Mouse (Mus musculus): ENCODE measurements at regions not wholly inside any gene's neighbourhood (a gene's known extent, or its start where the extent isn't known, plus 50 kb on each side); places are given as distances from the start of the nearest gene placed in this dataset.
"Not testable (repeated sequence)": the region's sequence is repeated elsewhere in the genome, so short reads cannot be mapped to it uniquely, and the experiment has no call there.

- no peak for DNase-seq (ENCODE audit: extremely low spot score)
Measured at GRCm38 (mm10) chr7:116596914-116597313, 92.7 kb downstream of the Nucb2 start.

DNA sequence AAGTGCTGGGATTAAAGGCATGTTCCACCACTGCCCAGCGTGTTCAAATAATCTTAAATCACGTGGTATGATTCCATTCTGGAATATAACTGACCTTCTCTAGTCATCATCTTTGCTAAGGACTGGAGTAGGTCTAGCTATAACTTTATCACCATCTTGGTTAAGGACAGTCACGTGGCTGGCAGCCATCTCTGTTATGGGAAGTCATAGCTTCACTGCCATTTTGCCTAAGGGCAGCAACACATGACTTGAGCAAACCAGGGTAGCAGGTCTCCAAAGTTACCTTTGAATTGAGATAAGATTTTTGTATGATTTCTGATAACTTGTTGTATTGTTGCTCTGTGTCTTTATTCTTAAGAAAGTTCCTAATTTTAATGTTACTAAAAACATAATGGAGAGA, 96.2 kb downstream of the Nucb2 start:
- DNase-seq (ENCODE audit: extremely low spot score) = no peak

DNA sequence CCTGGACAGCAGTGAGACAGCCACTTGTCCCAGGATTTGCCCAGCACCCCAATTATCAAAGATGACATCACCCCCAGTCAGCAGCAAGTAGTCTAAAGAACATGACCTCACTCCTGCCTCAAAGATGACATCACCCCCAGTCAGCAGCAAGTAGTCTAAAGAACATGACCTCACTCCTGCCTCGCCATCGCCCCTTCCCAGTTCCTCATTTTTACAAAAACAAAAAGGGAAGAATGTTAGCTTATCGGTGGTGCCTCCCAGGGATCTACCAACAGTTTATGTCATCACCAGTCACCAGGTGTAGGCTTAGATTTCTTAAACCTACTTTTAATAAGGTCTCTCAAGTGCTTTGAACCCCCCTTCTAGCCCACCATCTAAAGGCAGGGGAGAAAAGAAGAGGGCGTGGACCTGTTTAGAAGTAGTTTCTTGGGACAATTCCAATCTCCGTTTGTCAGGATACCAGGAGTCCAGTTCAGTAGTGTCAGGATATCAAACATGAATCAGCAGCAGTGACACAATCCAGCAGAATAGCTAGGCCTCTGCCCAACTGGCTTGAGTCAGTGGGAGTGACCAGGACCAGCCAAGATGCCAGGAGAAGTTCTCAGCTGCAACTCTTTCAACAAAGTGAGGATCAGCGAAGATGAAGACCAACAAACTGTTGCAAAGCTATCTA, 99.1 kb downstream of the Nucb2 start:
- no peak for DNase-seq (ENCODE audit: extremely low spot score)

GRCm38 (mm10) chr7:116603840-116604194, 99.6 kb downstream of the Nucb2 start:
- DNase-seq (ENCODE audit: extremely low spot score) = no peak

DNA sequence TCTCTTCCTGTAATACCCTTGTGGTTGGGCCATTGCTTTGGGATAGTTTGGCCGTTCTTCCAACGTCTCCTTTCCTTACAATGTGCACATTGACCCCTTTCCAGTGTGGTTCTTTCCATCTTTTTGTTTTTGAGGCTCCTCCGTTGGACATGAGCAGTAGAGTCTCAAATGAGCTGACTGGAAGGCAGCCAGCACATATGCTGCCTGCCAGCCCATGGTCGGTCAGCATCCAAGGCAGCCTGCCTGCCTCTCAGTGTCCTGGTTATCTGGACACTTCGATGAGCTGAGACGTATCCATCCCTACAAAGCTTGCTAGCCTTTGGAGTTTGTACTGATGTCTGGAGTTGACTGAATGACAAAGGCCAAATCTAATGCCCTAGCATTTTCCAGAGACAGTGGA, 102.1 kb downstream of the Nucb2 start:
- DNase-seq (ENCODE audit: extremely low spot score) = no peak

- no peak for DNase-seq (ENCODE audit: extremely low spot score)
Measured at GRCm38 (mm10) chr7:116606751-116607483, 102.7 kb downstream of the Nucb2 start.

GRCm38 (mm10) chr7:116607628-116608225, 103.6 kb downstream of the Nucb2 start:
- peak; percentile 33 for DNase-seq (ENCODE audit: extremely low spot score)

DNA sequence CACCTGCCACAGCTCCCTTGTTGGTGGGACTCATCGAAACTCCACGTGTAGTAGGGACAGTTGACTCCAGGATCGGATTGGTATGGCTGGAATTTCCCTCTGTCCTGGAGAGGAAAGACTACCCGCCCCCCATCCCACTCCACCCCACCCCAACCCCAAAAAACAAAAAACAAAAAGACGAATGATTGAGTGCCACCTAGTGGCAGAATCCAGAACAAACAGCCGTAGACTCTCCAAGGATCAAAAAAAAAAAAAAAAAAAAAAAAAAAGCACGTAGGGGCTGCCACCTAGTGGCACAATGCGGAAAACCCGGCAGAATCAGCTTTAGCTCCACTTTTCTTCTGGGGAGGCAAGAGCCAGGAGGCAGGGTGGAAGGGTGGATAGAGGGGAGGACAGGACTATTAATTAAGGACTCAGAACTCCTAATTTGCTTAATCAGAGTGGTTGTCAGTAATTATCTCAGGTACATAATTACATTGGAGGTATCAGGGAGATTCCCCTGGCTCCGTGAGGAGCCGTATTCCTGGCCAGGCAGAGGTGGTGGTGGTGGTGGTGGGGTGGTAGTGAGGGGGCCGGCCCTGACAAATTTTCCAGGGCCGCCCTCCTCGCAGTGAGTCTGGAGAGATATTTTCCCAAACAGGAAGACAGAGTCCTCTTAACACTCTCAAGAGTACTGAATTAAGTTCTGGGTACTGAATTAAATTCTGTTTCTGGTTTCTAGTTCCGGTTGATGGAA, 104.3 kb downstream of the Nucb2 start:
- DNase-seq (ENCODE audit: extremely low spot score) = peak; percentile 73

DNA sequence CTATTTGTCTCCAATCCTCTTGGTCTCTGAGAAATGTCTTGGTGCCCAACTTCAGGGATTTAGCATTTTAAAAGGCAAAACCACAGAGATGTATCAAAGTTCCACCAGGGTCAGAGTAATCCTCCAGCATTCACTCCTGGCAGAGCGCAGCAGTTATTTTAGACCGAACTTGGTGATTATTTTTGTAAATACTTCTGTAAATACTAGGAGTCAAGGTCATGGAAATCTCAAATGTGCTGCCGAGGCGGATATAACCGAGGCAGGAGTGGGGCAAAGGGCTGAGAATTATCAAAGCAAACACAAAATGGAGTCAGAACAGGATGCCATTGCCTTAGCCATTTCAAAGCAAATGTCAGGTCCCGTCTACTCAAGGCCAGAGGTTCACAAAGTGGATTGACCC, 105.2 kb downstream of the Nucb2 start:
- no peak for DNase-seq (ENCODE audit: extremely low spot score)

DNA sequence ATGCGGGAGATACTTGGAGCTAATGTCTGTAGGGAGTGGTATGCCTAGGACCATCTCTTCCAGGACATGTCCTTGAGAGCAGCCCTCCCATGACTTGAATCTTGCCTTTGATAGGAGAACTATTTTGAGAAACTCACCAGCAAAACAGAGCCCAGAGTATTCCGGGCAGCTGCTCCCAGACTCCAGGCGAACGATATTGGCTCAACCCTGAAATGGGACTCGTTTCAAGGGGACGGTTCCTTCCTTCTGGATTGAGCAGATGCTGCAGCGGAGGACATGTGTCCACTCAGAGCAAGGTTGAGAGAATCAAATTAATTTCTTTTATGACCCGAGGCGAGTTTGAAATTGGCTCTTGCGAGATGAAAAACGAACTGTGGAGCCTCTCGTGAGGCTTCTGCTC, 105.7 kb downstream of the Nucb2 start:
- DNase-seq (ENCODE audit: extremely low spot score) = no peak

DNA sequence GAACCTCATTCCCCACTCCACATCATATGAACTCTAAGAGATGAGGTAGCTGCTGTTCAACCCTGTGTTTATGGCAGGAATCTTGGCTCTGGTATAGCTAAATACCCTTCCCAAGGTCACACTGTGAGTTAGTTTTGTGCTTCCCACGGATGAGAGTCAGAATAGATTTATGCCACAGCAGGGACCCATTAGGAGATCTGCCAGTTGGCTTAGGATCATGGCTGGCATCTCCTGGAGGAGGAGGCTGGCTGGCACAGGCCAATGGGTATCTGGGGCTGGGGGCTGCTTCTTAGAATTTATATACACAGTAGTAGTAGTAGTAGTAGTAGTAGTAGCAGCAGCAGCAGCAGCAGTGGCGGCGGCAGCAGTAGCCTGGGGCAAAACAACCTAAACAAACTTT, 111.8 kb downstream of the Nucb2 start:
- DNase-seq (ENCODE audit: extremely low spot score) = no peak

- no peak for DNase-seq (ENCODE audit: extremely low spot score)
Measured at GRCm38 (mm10) chr7:116619636-116620035, 115.5 kb downstream of the Nucb2 start.

DNA sequence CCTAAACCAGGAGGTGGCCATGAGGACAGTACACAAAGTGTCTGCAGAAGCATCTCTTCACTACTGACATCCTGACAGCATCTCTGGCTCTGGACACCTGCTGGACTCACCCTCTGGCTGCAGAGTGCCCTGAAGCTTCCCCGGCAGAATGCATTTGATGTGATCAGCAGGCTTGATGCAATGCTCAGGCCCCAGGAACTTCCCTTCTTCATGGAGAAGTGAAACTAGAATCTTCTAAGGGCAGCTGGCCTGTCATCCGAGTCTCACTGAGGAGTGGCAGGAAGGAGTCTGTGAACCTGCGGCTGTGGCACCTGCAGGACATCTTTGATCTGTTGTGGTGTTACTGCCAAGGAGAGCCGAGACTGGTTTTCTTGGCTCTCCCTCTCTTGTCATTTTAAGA, 116.2 kb downstream of the Nucb2 start:
- no peak for DNase-seq (ENCODE audit: extremely low spot score)

- no peak for DNase-seq (ENCODE audit: extremely low spot score)
Measured at GRCm38 (mm10) chr7:116633210-116633609, 129.0 kb downstream of the Nucb2 start.

GRCm38 (mm10) chr7:116644902-116645650, 140.9 kb downstream of the Nucb2 start:
- DNase-seq (ENCODE audit: extremely low spot score) = peak; percentile 52

- DNase-seq (ENCODE audit: extremely low spot score) = no peak
Measured at GRCm38 (mm10) chr7:116654466-116654865, 150.3 kb downstream of the Nucb2 start.

DNA sequence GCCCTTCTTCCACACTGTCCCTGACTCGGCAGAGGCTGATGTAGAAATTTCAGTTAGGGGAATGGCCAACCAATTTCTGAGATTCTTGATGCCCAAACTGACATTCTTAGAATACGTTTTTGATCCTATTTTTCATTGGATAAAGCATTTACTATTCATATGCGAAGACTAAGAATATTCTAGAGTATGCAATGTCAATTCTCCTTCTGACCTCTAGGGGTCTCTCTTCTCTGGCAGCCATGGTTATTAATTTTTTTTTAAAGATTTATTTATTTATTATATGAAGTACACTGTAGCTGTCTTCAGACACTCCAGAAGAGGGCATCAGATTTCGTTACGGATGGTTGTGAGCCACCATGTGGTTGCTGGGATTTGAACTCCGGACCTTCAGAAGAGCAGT, 152.9 kb downstream of the Nucb2 start:
- not testable (repeated sequence) for DNase-seq (ENCODE audit: extremely low spot score)

- no peak for DNase-seq (ENCODE audit: extremely low spot score)
Measured at GRCm38 (mm10) chr7:116665581-116665980, 161.4 kb downstream of the Nucb2 start.

GRCm38 (mm10) chr7:116674199-116675019, 170.2 kb downstream of the Nucb2 start:
- DNase-seq (ENCODE audit: extremely low spot score) = no peak

GRCm38 (mm10) chr7:116676696-116677095, 172.5 kb downstream of the Nucb2 start:
- DNase-seq (ENCODE audit: extremely low spot score) = no peak

DNA sequence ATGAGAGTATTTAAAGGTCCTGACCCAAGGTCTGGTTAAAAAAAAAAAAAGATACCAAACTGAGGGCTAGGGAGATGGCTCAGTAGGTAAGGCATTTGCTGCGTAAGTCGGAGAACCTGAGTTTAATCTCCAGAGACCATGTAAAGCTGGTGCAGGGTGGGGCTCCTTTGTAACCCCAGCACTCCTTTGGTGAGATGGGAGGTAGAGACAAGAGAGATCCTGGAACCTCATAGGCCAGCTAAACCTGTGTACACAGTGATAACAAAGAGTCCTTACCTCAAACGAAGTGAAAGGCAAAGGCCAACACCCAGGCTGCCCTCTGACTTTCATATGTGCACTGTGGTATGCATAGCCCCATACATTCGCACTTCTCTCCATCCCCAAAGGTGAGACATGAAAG, 175.0 kb downstream of the Nucb2 start:
- DNase-seq (ENCODE audit: extremely low spot score) = no peak
